13 mouse cellular contexts compared by ENCODE assay signal in the genomic region with DNA sequence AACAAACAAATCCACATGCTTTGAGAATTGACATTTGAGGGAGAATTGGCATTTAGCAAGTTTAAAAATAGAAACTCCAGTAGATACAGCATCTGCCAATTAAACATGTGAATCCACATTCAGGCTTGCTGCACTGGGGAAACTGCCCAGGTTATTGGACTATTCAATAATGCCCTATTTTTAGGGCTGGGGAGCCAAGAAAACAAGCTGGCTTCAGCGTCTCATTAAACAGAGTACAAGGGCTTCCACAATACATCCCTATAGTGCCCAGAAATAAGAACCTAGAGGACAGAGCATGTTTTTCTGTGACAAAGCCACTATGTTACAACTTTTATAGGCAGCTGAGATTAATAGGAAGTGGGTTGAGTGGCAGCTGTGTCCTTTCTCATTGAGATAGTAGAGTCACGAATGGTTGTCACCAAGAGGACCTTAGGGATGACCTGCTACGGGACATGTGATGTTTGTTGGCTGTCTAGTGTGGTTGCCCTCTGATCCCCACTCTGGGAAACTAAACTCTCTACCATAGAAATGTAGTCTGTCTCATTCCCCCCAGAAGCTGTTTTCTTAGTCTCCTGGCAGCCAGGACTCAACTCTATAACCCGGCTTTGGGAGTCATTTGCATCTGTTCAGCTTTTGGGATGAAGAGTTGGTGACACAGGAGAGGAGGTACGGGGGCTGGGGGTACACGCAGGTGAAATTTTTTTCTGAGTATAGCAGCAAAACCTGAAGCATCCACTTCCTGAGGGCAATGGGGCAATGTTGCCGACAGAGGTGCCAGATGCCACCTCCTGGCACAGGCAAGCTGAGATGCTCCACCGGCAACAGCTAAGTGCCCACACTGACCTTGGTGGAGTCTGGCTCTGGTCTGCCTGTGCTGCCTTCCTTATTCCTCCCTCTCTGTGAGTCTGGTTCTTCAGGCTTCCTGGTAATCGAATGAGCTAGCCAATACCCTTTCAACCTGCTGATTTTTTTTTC. TPM values are rescaled to one million over a fixed set of nuclear protein-coding genes. Genes with fewer than 3 reads are reported as not detected.
A peak's percentile ranks its signal among the peaks of the same experiment; 100 is the strongest.
DNase-seq lines count a peak whose midpoint lies in the region; ATAC-seq and TF ChIP-seq lines count a peak whose summit lies in the region.
"Had no signal": no experiment of that assay in that cellular context is flagged by ENCODE, and none has a peak within 500 bp of the region (broad histone marks: within the 10 kb centered on the region; RNA-seq: fewer than 3 reads in every experiment).

No protein-coding gene starts in this region.

- no peaks in the 10 kb centered on the region for H3K9me3 ChIP-seq in heart, embryonic 11.5 days (replicated peaks; ENCODE audit: control insufficient read depth, low read length)
- no peaks in the 10 kb centered on the region for H3K9me3 ChIP-seq in forebrain, embryonic 16.5 days (ENCODE audit: control insufficient read depth, low read length)
- H3K9me3 ChIP-seq: neural tube, embryonic 12.5 days; stomach, embryonic 15.5 days had no signal

- no peak for TF ChIP-seq CTCF in layer of hippocampus, adult 2 months (conservative IDR thresholded peaks at IDR 0.05)

- 74% methylated on average over 9 of the region's 9 CpGs for WGBS in heart, embryonic 11.5 days (ENCODE audit: insufficient replicate concordance)
- WGBS in forebrain, embryonic 16.5 days: 63% methylated on average over 9 of the region's 9 CpGs

- H3K27me3 ChIP-seq in heart, embryonic 11.5 days (ENCODE audit: control insufficient read depth, insufficient read depth, low read length): no peaks in the 10 kb centered on the region
- no peaks in the 10 kb centered on the region for H3K27me3 ChIP-seq in forebrain, embryonic 16.5 days (replicated peaks; ENCODE audit: control insufficient read depth, insufficient read depth, low read length)
- H3K27me3 ChIP-seq: neural tube, embryonic 12.5 days; stomach, embryonic 15.5 days had no signal

- H3K27ac ChIP-seq in heart, embryonic 11.5 days (ENCODE audit: low read depth, low read length): no peak overlapping the region
- peak overlapping the region; percentile 82 for H3K27ac ChIP-seq in layer of hippocampus, adult 2 months
- peak overlapping the region; percentile 64 for H3K27ac ChIP-seq in forebrain, embryonic 16.5 days (ENCODE audit: low read length)
- H3K27ac ChIP-seq: neural tube, embryonic 12.5 days; stomach, embryonic 15.5 days had no signal

- no peak overlapping the region for H3K9ac ChIP-seq in heart, embryonic 11.5 days (ENCODE audit: low read depth, low read length)
- H3K9ac ChIP-seq in forebrain, embryonic 16.5 days (replicated peaks; ENCODE audit: low read depth, low read length): no peak overlapping the region
- H3K9ac ChIP-seq: neural tube, embryonic 12.5 days; stomach, embryonic 15.5 days had no signal

- no peaks in the 10 kb centered on the region; the same call in 1 of the 2 replicates for H3K4me1 ChIP-seq in heart, embryonic 11.5 days (ENCODE audit: control insufficient read depth, insufficient read depth, low read length)
- peaks cover 15% of the 10 kb centered on the region for H3K4me1 ChIP-seq in forebrain, embryonic 16.5 days (replicated peaks; ENCODE audit: control insufficient read depth, insufficient read depth, low read length)
- H3K4me1 ChIP-seq: neural tube, embryonic 12.5 days; stomach, embryonic 15.5 days had no signal

- no peak for ATAC-seq in heart, embryonic 11.5 days (replicated peaks; ENCODE audit: insufficient number of reproducible peaks, low FRiP score, low TSS enrichment)
- ATAC-seq in forebrain, embryonic 16.5 days: peak; percentile 72

- H3K4me3 ChIP-seq in heart, embryonic 11.5 days (ENCODE audit: low read depth, low read length): no peak overlapping the region
- no peak overlapping the region for H3K4me3 ChIP-seq in layer of hippocampus, adult 2 months
- H3K4me3 ChIP-seq in forebrain, embryonic 16.5 days (replicated peaks; ENCODE audit: low read length): no peak overlapping the region
- H3K4me3 ChIP-seq: neural tube, embryonic 12.5 days; stomach, embryonic 15.5 days had no signal

- no peaks in the 10 kb centered on the region for H3K36me3 ChIP-seq in heart, embryonic 11.5 days (ENCODE audit: control insufficient read depth, insufficient read depth, low read length)
- H3K36me3 ChIP-seq in forebrain, embryonic 16.5 days (ENCODE audit: control insufficient read depth, insufficient read depth): no peaks in the 10 kb centered on the region
- H3K36me3 ChIP-seq: neural tube, embryonic 12.5 days; stomach, embryonic 15.5 days had no signal

- peak; percentile 54 to 63 for DNase-seq in heart, adult 18-20 months
- DNase-seq in layer of hippocampus, adult 2 months (ENCODE audit: low spot score in 2 of 2): peak; percentile 18 to 43
- no peak for DNase-seq in layer of hippocampus, postnatal 36 days
- DNase-seq in kidney, postnatal 25 days: peak; percentile 25 to 61
- no peak for DNase-seq in frontal cortex, postnatal 25 days (ENCODE audit: low spot score in 2 of 2)
- no peak for DNase-seq in adipocyte (ENCODE audit: low spot score)
- DNase-seq: cerebellum, adult 8-10 months; liver; lung, postnatal 10 days had no signal

- H3K4me2 ChIP-seq in heart, embryonic 11.5 days: no peak overlapping the region
- H3K4me2 ChIP-seq in forebrain, embryonic 16.5 days (ENCODE audit: low read length): no peak overlapping the region
- H3K4me2 ChIP-seq: neural tube, embryonic 12.5 days; stomach, embryonic 15.5 days had no signal

RNA-seq across cellular contexts. Expression of gene Usp24, which starts 53.0 kb away (rescaled TPM):
- total RNA-seq in heart, adult 18-20 months (2021): 10 to 100 TPM; 51.8 to 51.9 TPM
- 8.2 and 10.7 TPM in 2 replicates for polyA plus RNA-seq in heart, embryonic 11.5 days (2014; fragmentation: Nextera tagmentation; extraction: Ambion mirVana)
- 10 to 100 TPM; 41.0 to 45.8 TPM for total RNA-seq in layer of hippocampus, adult 2 months (2021)
- total RNA-seq in layer of hippocampus, postnatal 36 days (2021): 10 to 100 TPM; 38.7 to 44.0 TPM
- polyA plus RNA-seq in forebrain, embryonic 16.5 days (2015; fragmentation: Nextera tagmentation; extraction: Ambion mirVana): 7.7 and 8.8 TPM in 2 replicates

Comparison
In these comparisons a context has a peak if more than half of its experiments do, and no peak if none do; other contexts are left out.
1. DNase-seq: peak in heart, adult 18-20 months (2 of 2), layer of hippocampus, adult 2 months (2 of 2) and kidney, postnatal 25 days (2 of 2); none in layer of hippocampus, postnatal 36 days (0 of 2), frontal cortex, postnatal 25 days (0 of 2) and adipocyte (single experiment).